Mouse (Mus musculus): ENCODE data around the gene Ppfia1. TPM values are rescaled to one million over a fixed set of nuclear protein-coding genes. Genes with fewer than 3 reads are reported as not detected.

Ppfia1 gene
- polyA plus RNA-seq, 1 experiment, result 54.5 TPM

DNA sequence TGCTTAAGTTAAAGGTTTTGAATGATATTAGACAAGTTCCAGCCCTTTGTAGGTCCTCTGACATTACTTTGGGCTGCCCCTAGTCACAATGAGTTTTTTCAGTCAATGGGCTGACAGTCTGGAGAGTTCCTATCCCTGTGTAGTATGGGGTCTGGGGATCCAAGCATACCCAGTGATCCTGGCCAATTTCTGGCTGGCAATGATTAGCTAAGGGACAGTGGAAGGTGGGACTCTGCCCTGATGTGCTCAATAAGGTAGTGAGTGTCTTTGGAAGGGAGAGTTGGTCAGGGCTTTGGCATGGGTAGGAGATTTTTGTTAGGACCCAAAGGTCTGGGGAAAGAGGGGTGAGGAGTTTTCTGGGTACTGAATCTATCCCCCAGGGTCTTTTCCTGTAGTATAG lies 18.1 kb upstream of the Ppfia1 start:
- no peak for DNase-seq (ENCODE audit: low read depth)
- TF ChIP-seq POLR2A (IDR thresholded peaks at IDR 0.05; ENCODE audit: borderline replicate concordance, extremely low read depth, insufficient read depth, insufficient read length, poor library complexity, severe bottlenecking) (no peak), CTCF (IDR thresholded peaks at IDR 0.05; ENCODE audit: borderline replicate concordance, extremely low read depth, insufficient read depth, insufficient read length) (no peak)

DNA sequence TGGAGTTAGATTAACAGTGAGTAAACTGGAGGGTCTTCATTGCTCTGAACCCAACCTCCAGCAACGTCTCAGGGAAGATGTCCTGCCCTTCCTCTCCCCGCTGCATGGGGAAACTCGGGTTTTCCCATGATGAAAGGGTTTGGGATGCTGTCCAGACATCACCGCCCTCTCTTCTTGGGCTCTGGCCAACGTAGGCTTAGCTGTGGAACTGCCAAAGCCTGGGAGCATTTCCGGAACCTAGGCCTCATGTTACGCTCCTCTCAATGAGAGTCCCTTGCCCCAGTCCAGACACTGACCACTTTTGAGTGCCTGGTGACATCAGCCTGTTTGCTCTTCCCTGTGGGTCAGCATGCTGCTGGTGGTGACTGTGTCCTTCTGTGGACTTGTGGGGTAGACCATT lies 15.9 kb upstream of the Ppfia1 start:
- DNase-seq (ENCODE audit: low read depth), result peak; percentile 33
- TF ChIP-seq CTCF (IDR thresholded peaks at IDR 0.05; ENCODE audit: borderline replicate concordance, extremely low read depth, insufficient read depth, insufficient read length), result no peak
- TF ChIP-seq POLR2A (IDR thresholded peaks at IDR 0.05; ENCODE audit: borderline replicate concordance, extremely low read depth, insufficient read depth, insufficient read length, poor library complexity, severe bottlenecking), result no peak

DNA sequence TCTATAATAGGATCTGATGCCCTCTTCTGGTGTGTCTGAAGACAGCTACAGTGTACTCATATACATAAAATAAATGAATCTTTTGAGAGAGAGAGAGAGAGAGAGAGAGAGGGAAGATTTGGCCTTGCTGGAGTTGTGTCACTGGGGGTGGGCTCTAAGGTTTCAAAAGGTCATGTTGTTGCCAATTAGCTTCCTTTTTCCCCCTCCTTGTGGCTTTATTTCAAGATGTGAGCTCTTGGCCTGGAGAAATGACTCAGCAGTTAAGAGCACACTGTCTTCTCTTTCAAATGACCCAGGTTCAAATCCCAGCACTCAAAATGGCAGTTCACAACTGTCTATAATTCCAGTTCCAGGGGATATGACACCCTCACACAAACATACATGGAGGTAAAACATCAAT lies 14.6 kb upstream of the Ppfia1 start:
- DNase-seq (ENCODE audit: low read depth), result no peak
- TF ChIP-seq POLR2A (IDR thresholded peaks at IDR 0.05; ENCODE audit: borderline replicate concordance, extremely low read depth, insufficient read depth, insufficient read length, poor library complexity, severe bottlenecking) (no peak), CTCF (IDR thresholded peaks at IDR 0.05; ENCODE audit: borderline replicate concordance, extremely low read depth, insufficient read depth, insufficient read length) (no peak)

GRCm38 (mm10) chr7:144566921-144567682 lies 13.6 kb upstream of the Ppfia1 start:
- no peak for TF ChIP-seq POLR2A (IDR thresholded peaks at IDR 0.05; ENCODE audit: borderline replicate concordance, extremely low read depth, insufficient read depth, insufficient read length, poor library complexity, severe bottlenecking)
- TF ChIP-seq CTCF (IDR thresholded peaks at IDR 0.05; ENCODE audit: borderline replicate concordance, extremely low read depth, insufficient read depth, insufficient read length), result no peak
- no peak for DNase-seq (ENCODE audit: low read depth)

- no peak for TF ChIP-seq POLR2A (IDR thresholded peaks at IDR 0.05; ENCODE audit: borderline replicate concordance, extremely low read depth, insufficient read depth, insufficient read length, poor library complexity, severe bottlenecking)
- TF ChIP-seq CTCF (IDR thresholded peaks at IDR 0.05; ENCODE audit: borderline replicate concordance, extremely low read depth, insufficient read depth, insufficient read length), result no peak
- no peak for DNase-seq (ENCODE audit: low read depth)
Observed at GRCm38 (mm10) chr7:144563456-144564155, 10.1 kb upstream of the Ppfia1 start.

GRCm38 (mm10) chr7:144562016-144562415 lies 8.5 kb upstream of the Ppfia1 start:
- DNase-seq (ENCODE audit: low read depth), result no peak
- TF ChIP-seq CTCF (IDR thresholded peaks at IDR 0.05; ENCODE audit: borderline replicate concordance, extremely low read depth, insufficient read depth, insufficient read length) (no peak), POLR2A (IDR thresholded peaks at IDR 0.05; ENCODE audit: borderline replicate concordance, extremely low read depth, insufficient read depth, insufficient read length, poor library complexity, severe bottlenecking) (no peak)

GRCm38 (mm10) chr7:144560594-144560993 lies 7.1 kb upstream of the Ppfia1 start:
- no peak for TF ChIP-seq POLR2A (IDR thresholded peaks at IDR 0.05; ENCODE audit: borderline replicate concordance, extremely low read depth, insufficient read depth, insufficient read length, poor library complexity, severe bottlenecking)
- no peak for TF ChIP-seq CTCF (IDR thresholded peaks at IDR 0.05; ENCODE audit: borderline replicate concordance, extremely low read depth, insufficient read depth, insufficient read length)

DNA sequence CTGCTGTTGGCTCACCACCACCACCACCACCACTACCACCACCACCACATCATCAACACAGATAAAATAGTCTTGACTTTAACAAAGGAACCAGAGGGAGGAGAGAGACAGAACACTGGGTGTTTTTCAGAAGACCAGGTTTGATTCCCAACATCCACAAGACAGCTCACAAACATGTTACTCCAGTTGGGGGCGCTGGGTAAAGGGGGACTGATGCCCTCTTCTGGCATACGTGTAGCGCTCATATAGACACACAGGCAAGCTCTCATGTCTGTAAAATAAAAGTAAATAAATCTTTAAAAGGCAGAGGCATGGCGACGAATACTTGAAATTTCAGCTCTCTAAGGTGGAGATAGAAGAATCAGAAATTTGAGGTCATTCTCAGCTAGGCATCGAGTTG lies 5.0 kb upstream of the Ppfia1 start:
- TF ChIP-seq POLR2A (IDR thresholded peaks at IDR 0.05; ENCODE audit: borderline replicate concordance, extremely low read depth, insufficient read depth, insufficient read length, poor library complexity, severe bottlenecking), result no peak
- peak; percentile 1; the same call in 1 of the 2 replicates for TF ChIP-seq CTCF (IDR thresholded peaks at IDR 0.05; ENCODE audit: borderline replicate concordance, extremely low read depth, insufficient read depth, insufficient read length)
- DNase-seq (ENCODE audit: low read depth), result no peak

More at GRCm38 (mm10) chr7:144560594-144560993, 7.1 kb upstream of the Ppfia1 start:
- DNase-seq (ENCODE audit: low read depth), result no peak

DNA sequence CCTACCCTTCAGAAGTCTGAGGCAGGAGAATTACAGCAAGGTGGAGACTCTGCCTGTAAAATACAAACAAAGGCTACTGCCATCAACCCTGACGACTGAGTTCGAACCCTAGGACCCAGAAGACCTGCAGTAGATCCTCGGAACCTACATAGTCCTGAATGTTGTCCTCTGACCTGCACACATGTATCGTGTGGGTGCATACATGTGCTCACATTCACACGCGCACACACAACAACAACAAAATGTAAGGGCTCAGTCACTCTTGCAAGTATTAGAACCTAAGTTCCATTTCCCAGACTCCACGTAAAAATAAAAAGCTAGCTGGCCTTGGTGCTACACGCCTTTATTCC lies 569 bp upstream of the Ppfia1 start:
- no peak for DNase-seq (ENCODE audit: low read depth)
- TF ChIP-seq POLR2A (IDR thresholded peaks at IDR 0.05; ENCODE audit: borderline replicate concordance, extremely low read depth, insufficient read depth, insufficient read length, poor library complexity, severe bottlenecking) (no peak), CTCF (IDR thresholded peaks at IDR 0.05; ENCODE audit: borderline replicate concordance, extremely low read depth, insufficient read depth, insufficient read length) (no peak)

- no peak for DNase-seq (ENCODE audit: low read depth)
- TF ChIP-seq CTCF (IDR thresholded peaks at IDR 0.05; ENCODE audit: borderline replicate concordance, extremely low read depth, insufficient read depth, insufficient read length), result no peak
- no peak for TF ChIP-seq POLR2A (IDR thresholded peaks at IDR 0.05; ENCODE audit: borderline replicate concordance, extremely low read depth, insufficient read depth, insufficient read length, poor library complexity, severe bottlenecking)
Observed at GRCm38 (mm10) chr7:144552274-144552673, 1.3 kb downstream of the Ppfia1 start.

GRCm38 (mm10) chr7:144550811-144551210 lies 2.7 kb downstream of the Ppfia1 start:
- TF ChIP-seq POLR2A (IDR thresholded peaks at IDR 0.05; ENCODE audit: borderline replicate concordance, extremely low read depth, insufficient read depth, insufficient read length, poor library complexity, severe bottlenecking) (no peak), CTCF (IDR thresholded peaks at IDR 0.05; ENCODE audit: borderline replicate concordance, extremely low read depth, insufficient read depth, insufficient read length) (no peak)
- no peak for DNase-seq (ENCODE audit: low read depth)
